8 mouse cellular contexts compared by ENCODE assay signal in the genomic region with DNA sequence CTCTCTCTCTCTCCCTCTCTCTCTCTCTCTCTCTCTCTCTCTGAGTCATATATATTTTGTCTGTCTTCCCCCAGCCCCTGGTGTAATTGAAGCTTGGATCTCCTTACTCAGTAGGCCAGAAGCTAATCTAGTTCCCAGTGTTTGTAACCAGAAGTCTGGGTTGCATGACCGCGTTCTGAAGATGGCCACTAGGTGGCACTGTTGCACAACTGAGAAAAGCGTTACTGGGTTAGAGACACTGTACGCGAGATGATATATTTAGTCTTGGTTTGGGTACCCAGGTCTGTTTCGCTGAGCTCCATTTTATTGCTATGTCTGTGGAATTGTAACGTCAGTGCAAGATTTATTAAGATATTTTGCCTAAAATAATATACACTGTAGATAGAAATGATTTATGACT. TPM values are rescaled to one million over a fixed set of nuclear protein-coding genes. Genes with fewer than 3 reads are reported as not detected.
DNase-seq lines count a peak whose midpoint lies in the region; ATAC-seq and TF ChIP-seq lines count a peak whose summit lies in the region.

No protein-coding gene starts in this region.

- TF ChIP-seq CTCF in heart, adult 2 months (IDR thresholded peaks at IDR 0.05), result peak; percentile 95

- no peak overlapping the region for H3K27ac ChIP-seq in embryonic facial prominence, embryonic 11.5 days (replicated peaks; ENCODE audit: low read depth, low read length)
- H3K27ac ChIP-seq in heart, adult 2 months, result no peak overlapping the region
- H3K27ac ChIP-seq in kidney, embryonic 14.5 days (ENCODE audit: low read depth, low read length), result no peak overlapping the region
- no peak overlapping the region for H3K27ac ChIP-seq in limb, embryonic 13.5 days

- intact Hi-C loops in heart, adult 2 months (cut with DNase I), result loop anchor here (5.0 kb wide), 3 partner anchors 926 to 1586 kb away; no protein-coding TSS in a partner anchor

- 10% methylated on average over 7 of the region's 7 CpGs for WGBS in embryonic facial prominence, embryonic 11.5 days
- 3% methylated on average over 7 of the region's 7 CpGs for WGBS in heart, adult 2 months
- 1% methylated on average over 7 of the region's 7 CpGs for WGBS in kidney, embryonic 14.5 days
- WGBS in limb, embryonic 13.5 days, result 2% methylated on average over 7 of the region's 7 CpGs

- H3K9me3 ChIP-seq in embryonic facial prominence, embryonic 11.5 days (replicated peaks; ENCODE audit: control insufficient read depth, low read length), result no peaks in the 10 kb centered on the region
- H3K9me3 ChIP-seq in kidney, embryonic 14.5 days (ENCODE audit: control insufficient read depth, low read length), result no peaks in the 10 kb centered on the region
- H3K9me3 ChIP-seq in limb, embryonic 13.5 days, result 0 out of 2 replicates have a peak, but pooled peaks cover 3% of the 10 kb centered on the region

- no peak overlapping the region for H3K4me3 ChIP-seq in embryonic facial prominence, embryonic 11.5 days (ENCODE audit: low read depth, low read length)
- H3K4me3 ChIP-seq in heart, adult 2 months, result no peak overlapping the region
- no peak overlapping the region for H3K4me3 ChIP-seq in kidney, embryonic 14.5 days (ENCODE audit: low read length)
- H3K4me3 ChIP-seq in limb, embryonic 13.5 days, result no peak overlapping the region

- H3K27me3 ChIP-seq in embryonic facial prominence, embryonic 11.5 days (ENCODE audit: control insufficient read depth, insufficient read depth, low read length), result no peaks in the 10 kb centered on the region
- no peaks in the 10 kb centered on the region for H3K27me3 ChIP-seq in heart, adult 2 months (ENCODE audit: control insufficient read depth, insufficient read depth, low read length)
- no peaks in the 10 kb centered on the region for H3K27me3 ChIP-seq in kidney, embryonic 14.5 days (ENCODE audit: control insufficient read depth, insufficient read depth, low read length)
- H3K27me3 ChIP-seq in limb, embryonic 13.5 days, result peaks cover 3% of the 10 kb centered on the region; the same call in 1 of the 2 replicates

- H3K9ac ChIP-seq in embryonic facial prominence, embryonic 11.5 days (replicated peaks; ENCODE audit: low read length), result no peak overlapping the region
- no peak overlapping the region for H3K9ac ChIP-seq in heart, adult 2 months (ENCODE audit: low read depth, low read length)
- H3K9ac ChIP-seq in kidney, embryonic 14.5 days (ENCODE audit: low read depth, low read length), result no peak overlapping the region
- no peak overlapping the region for H3K9ac ChIP-seq in limb, embryonic 13.5 days

- ATAC-seq in embryonic facial prominence, embryonic 11.5 days (replicated peaks; ENCODE audit: insufficient number of reproducible peaks, low FRiP score, low TSS enrichment, low read depth), result peak; percentile 56
- peak; percentile 79 for ATAC-seq in kidney, embryonic 14.5 days (ENCODE audit: low FRiP score, low TSS enrichment)
- ATAC-seq in limb, embryonic 13.5 days (ENCODE audit: low FRiP score, low read depth), result peak; percentile 59; the same call in 1 of the 2 replicates

- H3K4me2 ChIP-seq in embryonic facial prominence, embryonic 11.5 days (ENCODE audit: low read depth, low read length), result no peak overlapping the region
- H3K4me2 ChIP-seq in kidney, embryonic 14.5 days (replicated peaks; ENCODE audit: low read depth, low read length), result no peak overlapping the region
- no peak overlapping the region for H3K4me2 ChIP-seq in limb, embryonic 13.5 days (replicated peaks)

- no peaks in the 10 kb centered on the region for H3K4me1 ChIP-seq in embryonic facial prominence, embryonic 11.5 days (ENCODE audit: control insufficient read depth, insufficient read depth, low read length)
- no peaks in the 10 kb centered on the region for H3K4me1 ChIP-seq in heart, adult 2 months (ENCODE audit: control insufficient read depth, insufficient read depth, low read length)
- no peaks in the 10 kb centered on the region for H3K4me1 ChIP-seq in kidney, embryonic 14.5 days (ENCODE audit: control insufficient read depth, insufficient read depth, low read length)
- H3K4me1 ChIP-seq in limb, embryonic 13.5 days, result no peaks in the 10 kb centered on the region

- no peaks in the 10 kb centered on the region for H3K79me2 ChIP-seq in heart, adult 2 months (replicated peaks; ENCODE audit: control insufficient read depth, insufficient read depth, low read length)

- no peaks in the 10 kb centered on the region for H3K36me3 ChIP-seq in embryonic facial prominence, embryonic 11.5 days (replicated peaks; ENCODE audit: control insufficient read depth, insufficient read depth, low read depth, low read length)
- no peaks in the 10 kb centered on the region for H3K36me3 ChIP-seq in heart, adult 2 months (ENCODE audit: control insufficient read depth, insufficient read depth, low read length)
- no peaks in the 10 kb centered on the region for H3K36me3 ChIP-seq in kidney, embryonic 14.5 days (ENCODE audit: control insufficient read depth, insufficient read depth, low read length)
- no peaks in the 10 kb centered on the region for H3K36me3 ChIP-seq in limb, embryonic 13.5 days

- no peak for TF ChIP-seq POLR2A in heart, adult 2 months (IDR thresholded peaks at IDR 0.05; ENCODE audit: insufficient read depth, low read depth, low read length)

- DNase-seq in CD4-positive helper T cell, adult 2 months (ENCODE audit: low read depth, low spot score), result peak; percentile 65
- peak; percentile 77 to 79 for DNase-seq in adrenal gland, postnatal 36 days
- peak; percentile 92 for DNase-seq in embryonic facial prominence, embryonic 11.5 days (ENCODE audit: low spot score)
- DNase-seq in heart, adult 2 months, result peak; percentile 52 to 73
- peak; percentile 81 for DNase-seq in naive thymus-derived CD4-positive, alpha-beta T cell, adult 2 months (ENCODE audit: low read depth)
- peak; percentile 62 to 88 for DNase-seq in spleen, postnatal 4 days (ENCODE audit: low spot score in 2 of 2)

- TF ChIP-seq EP300 in heart, adult 2 months (IDR thresholded peaks at IDR 0.05; ENCODE audit: insufficient read depth, low read depth, low read length), result no peak

RNA-seq across cellular contexts. Expression of gene Gm6793, which starts 31.1 kb away (rescaled TPM):
- total RNA-seq in adrenal gland, postnatal 36 days (2021), result under 1 TPM; 0.20 to 0.23 TPM
- polyA plus RNA-seq in embryonic facial prominence, embryonic 11.5 days (2014; fragmentation: Nextera tagmentation; extraction: Ambion mirVana), result 0.31 and 0.67 TPM in 2 replicates
- not detected for total RNA-seq in heart, adult 2 months (2021)
- not detected in 2 replicates for polyA plus RNA-seq in heart, adult 2 months (2012; rRNA removed)
- polyA plus RNA-seq in kidney, embryonic 14.5 days (2014; fragmentation: Nextera tagmentation; extraction: Ambion mirVana), result 0.83 and 1.2 TPM in 2 replicates
- polyA plus RNA-seq in limb, embryonic 13.5 days (2015; fragmentation: Nextera tagmentation; extraction: Ambion mirVana), result 0.29 and 0.45 TPM in 2 replicates

RNA-seq across cellular contexts. Expression of gene Terf2ip, which starts 34.7 kb away (rescaled TPM):
- 10 to 100 TPM; 20.7 to 21.7 TPM for total RNA-seq in adrenal gland, postnatal 36 days (2021)
- 21.3 and 23.9 TPM in 2 replicates for polyA plus RNA-seq in embryonic facial prominence, embryonic 11.5 days (2014; fragmentation: Nextera tagmentation; extraction: Ambion mirVana)
- total RNA-seq in heart, adult 2 months (2021), result 10 to 100 TPM; 10.7 to 10.8 TPM
- polyA plus RNA-seq in heart, adult 2 months (2012; rRNA removed), result 5.3 and 8.2 TPM in 2 replicates
- 23.1 and 27.6 TPM in 2 replicates for polyA plus RNA-seq in kidney, embryonic 14.5 days (2014; fragmentation: Nextera tagmentation; extraction: Ambion mirVana)
- polyA plus RNA-seq in limb, embryonic 13.5 days (2015; fragmentation: Nextera tagmentation; extraction: Ambion mirVana), result 28.5 and 29.1 TPM in 2 replicates

RNA-seq across cellular contexts. Expression of gene Kars, which starts 34.8 kb away (rescaled TPM):
- total RNA-seq in adrenal gland, postnatal 36 days (2021), result 100 to 1,000 TPM; 108 to 110 TPM
- polyA plus RNA-seq in embryonic facial prominence, embryonic 11.5 days (2014; fragmentation: Nextera tagmentation; extraction: Ambion mirVana), result 284 and 309 TPM in 2 replicates
- 100 to 1,000 TPM; 100 to 111 TPM for total RNA-seq in heart, adult 2 months (2021)
- 46.0 and 67.2 TPM in 2 replicates for polyA plus RNA-seq in heart, adult 2 months (2012; rRNA removed)
- polyA plus RNA-seq in kidney, embryonic 14.5 days (2014; fragmentation: Nextera tagmentation; extraction: Ambion mirVana), result 186 and 260 TPM in 2 replicates
- 222 and 227 TPM in 2 replicates for polyA plus RNA-seq in limb, embryonic 13.5 days (2015; fragmentation: Nextera tagmentation; extraction: Ambion mirVana)

RNA-seq across cellular contexts. Expression of gene Adat1, which starts 53.8 kb away (rescaled TPM):
- total RNA-seq in adrenal gland, postnatal 36 days (2021), result 1 to 10 TPM; 3.3 to 3.4 TPM
- polyA plus RNA-seq in embryonic facial prominence, embryonic 11.5 days (2014; fragmentation: Nextera tagmentation; extraction: Ambion mirVana), result 8.7 and 10.7 TPM in 2 replicates
- 1 to 10 TPM; 1.8 to 2.0 TPM for total RNA-seq in heart, adult 2 months (2021)
- polyA plus RNA-seq in heart, adult 2 months (2012; rRNA removed), result 1.8 and 3.2 TPM in 2 replicates
- 8.6 and 10.8 TPM in 2 replicates for polyA plus RNA-seq in kidney, embryonic 14.5 days (2014; fragmentation: Nextera tagmentation; extraction: Ambion mirVana)
- 11.9 and 12.1 TPM in 2 replicates for polyA plus RNA-seq in limb, embryonic 13.5 days (2015; fragmentation: Nextera tagmentation; extraction: Ambion mirVana)
